Mouse (Mus musculus) T-helper 2 cell (primary cell): ENCODE results near the gene Icmt.

ENCODE experiments used
- in situ Hi-C: fragments of 300-600 bp; cut with MboI, MseI; formaldehyde crosslinking; loops from one replicate; pipeline ENCODE4 v1.15.1; 2025; ENCODE audit warnings: high pct_unique_total_duplicates

Icmt gene

DNA sequence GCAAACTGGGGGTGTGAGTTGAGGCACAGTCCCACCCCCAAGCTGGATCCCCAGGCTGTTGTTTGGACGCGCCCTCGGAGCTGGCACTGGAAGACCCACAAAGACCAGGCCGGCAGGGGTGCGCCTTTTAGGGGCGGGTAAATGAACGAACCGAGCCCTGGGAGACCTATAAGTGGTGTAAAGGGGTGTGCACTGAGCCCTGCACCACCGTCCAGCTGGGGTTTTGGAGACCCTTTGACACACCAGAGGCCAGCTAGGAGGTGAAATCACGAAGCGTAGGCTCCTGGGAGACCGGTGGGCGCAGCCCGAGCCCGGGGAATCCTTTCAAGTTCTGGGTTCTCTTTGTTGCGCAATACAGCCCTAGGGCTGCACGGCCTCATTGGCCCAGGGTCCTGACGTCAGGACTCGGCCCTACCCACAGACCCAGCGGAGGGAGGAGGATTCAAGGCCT, 22.3 kb upstream of the Icmt start:
- in situ Hi-C loops, result no loop called here

DNA sequence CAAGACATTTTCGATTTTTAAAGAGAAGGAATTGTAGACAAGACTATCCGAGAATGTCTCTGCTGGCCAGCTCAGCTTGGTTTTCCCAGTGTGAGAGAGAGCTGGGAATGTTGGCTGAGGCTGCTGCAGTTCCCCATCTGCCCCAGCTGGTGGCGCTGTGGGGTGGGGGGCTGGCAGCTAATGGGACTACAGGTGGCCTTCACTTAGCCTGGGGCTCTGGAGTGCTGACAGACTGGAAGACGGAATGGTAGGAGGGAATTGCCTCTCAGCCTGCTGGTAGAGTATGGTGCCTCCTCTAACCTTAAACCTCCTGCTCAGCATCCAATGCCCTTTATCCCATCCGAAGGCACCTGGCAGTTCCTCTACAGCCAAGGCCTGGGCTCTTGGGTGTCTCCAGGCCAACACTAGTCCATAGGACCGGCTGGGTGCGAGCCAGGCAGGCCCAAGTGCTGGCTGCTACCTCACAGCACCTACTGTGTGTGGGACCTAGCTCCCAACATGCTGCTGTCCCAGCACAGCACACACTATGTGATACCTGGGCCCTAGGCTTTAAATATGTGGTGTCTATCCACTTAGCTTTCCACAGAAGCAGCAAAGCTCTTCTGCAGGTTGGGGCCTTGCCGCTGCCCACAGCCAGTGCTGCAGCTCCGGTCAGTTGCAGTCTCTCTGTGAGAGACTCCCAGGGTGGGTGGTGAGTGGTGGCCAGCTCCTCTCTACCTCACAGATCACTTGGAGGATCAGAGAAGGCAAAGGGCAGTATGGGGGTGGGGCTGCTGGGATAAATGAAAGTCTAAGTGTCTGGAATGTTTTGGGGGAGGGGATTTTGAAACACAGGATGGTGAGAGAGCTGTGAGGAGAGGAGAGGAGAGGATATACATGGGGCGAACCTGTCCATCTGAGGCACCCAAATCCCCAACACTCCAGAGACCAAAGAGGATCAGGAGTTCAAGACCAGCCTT, 20.4 kb upstream of the Icmt start:
- in situ Hi-C loops, result no loop called here

DNA sequence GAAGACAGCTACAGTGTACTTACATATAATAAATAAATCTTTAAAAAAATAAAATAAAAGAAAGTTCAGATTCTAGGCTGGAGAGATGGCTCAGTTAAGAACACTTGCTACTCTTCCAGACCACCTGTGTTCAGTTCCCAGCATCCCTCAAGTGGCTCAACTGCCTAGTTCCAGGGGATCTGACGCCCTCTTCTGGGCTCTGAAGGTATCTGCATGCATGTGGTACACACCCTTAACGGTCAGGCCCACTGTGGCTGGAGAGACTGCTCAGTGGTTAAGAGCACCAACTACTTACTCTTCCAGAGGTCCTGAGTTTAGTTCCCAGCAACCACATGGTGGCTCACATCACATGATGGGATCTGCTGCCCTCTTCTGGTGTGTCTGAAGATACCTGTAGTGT, 19.1 kb upstream of the Icmt start:
- in situ Hi-C loops, result no loop called here

DNA sequence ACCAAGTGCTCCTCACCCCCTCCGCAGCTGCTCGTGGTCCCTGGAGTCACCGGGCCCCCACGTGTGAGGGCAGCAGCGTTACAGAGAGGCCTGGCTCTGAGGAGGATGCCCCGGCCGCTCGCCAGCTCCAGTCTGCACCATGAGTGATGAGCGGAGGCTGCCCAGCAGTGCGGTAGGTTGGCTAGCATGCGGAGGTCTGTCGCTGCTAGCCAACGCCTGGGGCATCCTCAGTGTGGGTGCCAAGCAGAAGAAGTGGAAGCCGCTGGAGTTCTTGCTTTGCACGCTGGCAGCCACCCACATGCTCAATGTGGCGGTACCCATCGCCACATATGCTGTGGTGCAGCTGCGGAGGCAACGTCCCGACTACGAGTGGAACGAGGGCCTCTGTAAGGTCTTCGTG, 18.0 kb upstream of the Icmt start:
- in situ Hi-C loops, result no loop called here

DNA sequence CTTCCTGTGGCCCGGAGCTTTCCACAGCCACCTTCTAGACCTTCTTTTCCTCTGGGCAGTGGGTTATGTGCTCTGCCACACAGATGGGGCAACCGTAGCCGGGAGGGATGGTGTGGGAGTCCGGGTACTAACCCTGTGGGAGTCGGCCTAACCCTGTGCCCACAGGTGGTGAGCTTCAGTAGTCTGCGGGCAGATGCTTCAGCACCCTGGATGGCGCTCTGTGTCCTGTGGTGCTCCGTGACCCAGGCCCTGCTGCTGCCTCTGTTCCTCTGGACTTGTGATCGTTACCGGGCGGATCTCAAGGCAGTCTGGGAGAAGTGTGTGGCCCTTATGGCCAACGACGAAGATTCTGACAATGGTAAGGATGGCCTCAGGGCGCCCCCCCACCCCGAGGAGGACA, 15.4 kb upstream of the Icmt start:
- in situ Hi-C loops, result loop anchor here (5.0 kb wide), 1 partner anchor 109 kb away; no protein-coding TSS in a partner anchor

DNA sequence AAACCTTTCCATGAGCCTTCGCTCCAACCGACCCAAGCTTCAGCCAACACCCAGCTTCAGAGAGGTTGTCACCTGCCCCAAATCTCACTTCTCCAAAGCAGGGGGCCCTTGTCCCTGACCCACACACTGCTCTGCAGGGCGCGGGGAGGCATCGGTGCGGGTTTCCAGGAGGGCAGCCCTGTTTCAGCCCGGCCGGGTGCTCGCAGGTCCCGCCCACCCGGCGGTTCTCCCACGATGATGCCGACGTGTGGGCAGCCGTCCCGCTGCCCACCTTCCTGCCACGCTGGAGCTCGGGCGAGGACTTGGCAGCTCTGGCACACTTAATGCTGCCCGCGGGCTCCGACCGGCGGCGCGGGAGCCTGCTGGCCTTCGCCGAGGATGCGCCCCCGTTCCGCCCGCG, 14.3 kb upstream of the Icmt start:
- in situ Hi-C loops, result loop anchor here (5.0 kb wide), 1 partner anchor 110 kb away; no protein-coding TSS in a partner anchor

DNA sequence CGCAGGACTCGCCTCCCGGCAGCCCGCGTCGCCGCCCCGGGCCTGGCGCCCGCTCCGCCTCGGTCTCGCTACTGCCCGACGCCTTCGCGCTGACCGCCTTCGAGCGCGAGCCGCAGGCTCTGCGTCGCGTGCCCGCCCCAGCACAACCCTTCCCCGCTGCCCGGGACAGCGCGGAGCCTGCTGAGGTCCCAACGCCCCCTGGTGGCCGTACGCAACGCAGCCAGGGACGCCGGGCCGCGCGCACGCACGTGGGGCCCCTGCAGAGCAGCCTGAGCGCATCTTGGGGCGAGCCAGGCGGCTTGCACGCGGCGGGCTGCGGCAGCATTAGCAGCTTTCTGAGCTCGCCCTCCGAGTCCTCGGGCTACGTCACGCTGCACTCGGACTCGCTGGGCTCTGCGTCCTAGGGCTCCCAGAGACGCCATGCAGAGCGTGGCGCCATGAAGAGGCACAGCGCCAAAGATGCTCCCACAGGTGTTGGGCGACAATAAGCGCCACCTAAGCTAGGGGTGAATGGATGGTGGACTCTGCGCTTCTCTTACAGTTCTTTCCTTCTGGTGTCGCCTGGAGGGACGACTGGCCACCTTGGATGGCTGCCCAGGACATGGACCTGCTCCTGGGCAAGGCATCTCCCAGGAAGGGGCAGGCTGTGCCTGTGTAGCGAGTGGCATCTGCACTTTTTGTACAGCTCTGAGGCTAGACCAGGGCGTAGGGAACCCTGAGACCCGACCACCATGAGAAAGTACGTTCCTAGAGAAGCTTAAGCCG, 13.7 kb upstream of the Icmt start:
- in situ Hi-C loops, result loop anchor here (5.0 kb wide), 1 partner anchor 111 kb away; no protein-coding TSS in a partner anchor

DNA sequence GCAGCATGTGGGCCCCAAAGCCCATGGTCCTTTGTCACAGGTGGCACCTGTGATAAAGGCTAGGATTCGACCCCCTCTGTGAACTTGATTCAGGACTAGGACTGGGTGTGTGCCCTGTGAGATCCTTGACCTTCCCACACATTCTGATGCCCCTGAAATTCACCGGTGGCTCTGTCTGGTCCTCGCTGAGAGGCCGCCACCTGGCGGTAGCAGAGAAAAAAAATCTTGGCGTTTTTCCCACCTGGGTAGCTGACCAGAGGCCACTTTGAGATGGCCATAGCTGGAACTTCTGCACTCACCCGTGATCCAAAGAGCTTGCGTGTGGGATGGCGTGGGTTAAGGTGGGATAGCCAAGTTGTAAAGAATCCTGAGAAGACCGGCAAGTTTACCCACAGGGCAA, 11.5 kb upstream of the Icmt start:
- in situ Hi-C loops, result no loop called here

DNA sequence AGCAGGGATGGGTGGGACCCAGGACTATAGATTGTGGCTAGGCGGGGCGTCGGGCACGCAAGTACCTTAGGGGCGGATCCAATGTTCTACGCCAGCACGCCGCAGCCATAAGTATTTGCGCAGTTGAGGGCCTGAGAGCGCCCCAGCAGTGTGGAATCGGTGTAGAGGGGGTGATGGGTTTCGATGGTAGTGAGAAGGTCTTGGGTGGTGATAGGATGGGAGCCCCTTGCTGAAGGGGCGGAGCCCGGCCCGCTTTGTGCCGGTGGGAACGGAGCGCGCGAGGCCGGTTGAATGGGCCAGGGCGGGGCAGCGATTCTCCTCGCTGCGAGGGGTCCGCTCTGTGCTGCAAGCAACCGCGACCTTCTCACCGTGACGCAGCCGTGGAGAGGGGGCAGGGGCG, 10.8 kb upstream of the Icmt start:
- in situ Hi-C loops, result no loop called here

DNA sequence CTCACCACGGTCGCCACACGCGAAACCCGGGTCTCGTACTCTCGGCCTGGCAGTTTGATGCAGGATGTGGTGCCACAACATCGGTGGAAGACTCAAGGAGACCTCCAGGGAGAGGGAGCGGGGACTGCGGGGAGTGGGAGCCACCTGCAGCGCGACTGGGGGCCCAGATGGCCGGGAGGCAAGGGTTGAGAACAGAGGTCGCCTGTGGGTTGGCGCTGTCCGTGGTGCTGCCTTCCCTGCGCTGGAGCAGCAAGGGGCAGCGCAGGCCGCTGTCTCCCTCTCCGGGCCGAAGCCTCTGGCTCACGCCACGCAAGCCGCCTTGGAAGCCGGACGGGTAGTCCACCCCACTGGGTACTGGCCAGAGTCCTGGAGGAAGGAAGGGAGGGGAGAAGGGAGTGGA, 10.1 kb upstream of the Icmt start:
- in situ Hi-C loops, result no loop called here

DNA sequence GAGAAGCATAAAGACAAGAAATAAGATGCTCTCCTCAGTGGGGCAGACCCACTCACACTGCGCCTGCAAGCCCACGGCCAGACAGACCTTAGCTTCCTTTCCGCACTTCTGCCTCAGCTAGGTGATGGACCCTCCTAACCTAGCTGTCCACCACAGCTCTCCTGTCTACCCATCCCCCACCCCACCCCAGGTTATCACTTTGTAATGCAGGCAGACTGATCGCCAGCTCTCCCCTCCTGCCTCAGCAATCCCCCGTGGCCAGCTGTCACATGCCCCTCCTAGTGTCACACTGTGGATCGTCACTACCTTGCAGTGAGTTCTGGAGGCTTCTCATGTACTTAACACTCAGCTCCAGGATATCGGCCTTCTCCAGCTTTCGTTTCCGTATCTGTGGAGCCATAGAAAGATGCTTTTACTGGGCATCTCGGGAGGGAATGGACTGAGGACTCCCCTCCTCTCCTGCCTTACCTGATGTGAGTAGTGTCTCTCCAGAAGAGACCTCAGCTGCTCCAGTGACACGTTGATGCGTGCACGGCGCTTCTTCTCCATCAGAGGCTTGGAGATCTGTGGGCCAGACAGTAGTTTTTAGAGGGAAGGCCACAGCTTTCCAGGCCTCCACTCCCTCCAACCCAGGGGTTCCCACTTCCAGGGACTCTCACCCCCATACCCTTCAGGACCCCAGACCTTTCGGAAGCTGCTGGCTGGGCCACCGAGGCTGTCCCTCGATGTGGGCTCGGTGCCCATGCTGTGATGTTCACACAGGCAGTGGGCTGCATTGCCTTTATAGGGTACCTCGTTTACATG, 9.5 kb upstream of the Icmt start:
- in situ Hi-C loops, result no loop called here

DNA sequence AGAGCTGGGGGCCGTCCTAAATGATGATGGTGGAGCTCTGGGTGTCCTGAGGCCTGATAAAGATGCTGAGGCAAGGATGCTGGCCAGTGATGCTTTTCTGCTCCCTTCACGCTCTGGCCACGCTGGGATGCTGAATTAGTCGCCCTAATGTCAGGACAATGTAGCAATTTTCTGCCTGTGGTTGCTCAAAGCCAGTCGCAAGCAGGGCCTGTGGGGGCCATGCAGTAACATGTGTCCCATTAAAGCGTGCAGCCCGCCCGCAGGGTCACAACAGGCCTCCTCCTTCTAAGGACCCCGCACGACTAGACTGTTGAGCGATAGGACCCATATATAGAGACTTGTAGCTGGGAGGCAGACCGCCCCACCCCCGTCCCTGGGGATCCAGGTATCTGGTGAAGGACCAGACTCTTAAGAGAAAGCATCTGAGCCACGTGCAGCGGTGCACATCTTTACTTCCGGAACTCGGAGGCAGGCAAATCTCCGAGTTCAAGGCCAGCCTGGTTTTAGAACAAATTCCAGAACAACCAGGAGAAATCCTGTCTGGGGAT, 8.6 kb upstream of the Icmt start:
- in situ Hi-C loops, result no loop called here

DNA sequence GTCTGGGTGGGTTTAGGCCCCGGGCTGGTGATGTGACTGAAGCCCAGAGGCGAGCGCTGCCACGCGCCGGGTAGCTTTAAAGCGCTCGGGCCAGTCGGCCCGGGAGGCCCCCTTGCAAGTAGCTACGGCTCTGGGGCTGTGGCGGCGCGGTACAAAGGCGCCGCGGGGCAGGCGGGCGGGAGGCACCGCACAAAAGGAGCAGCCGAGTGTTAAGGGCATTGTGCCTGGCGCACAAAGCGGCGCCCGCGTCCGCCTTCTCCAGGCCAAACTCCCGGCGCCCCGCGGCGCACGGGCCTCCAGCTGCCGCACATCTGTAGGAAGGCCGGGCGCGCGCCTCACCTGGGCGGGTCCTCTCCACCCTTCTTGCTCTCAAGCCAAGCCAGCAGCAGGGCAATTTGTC, 6.6 kb upstream of the Icmt start:
- in situ Hi-C loops, result loop anchor here (10.0 kb wide), 1 partner anchor 356 kb away; the partner anchor contains the start of gene Dnajc11

DNA sequence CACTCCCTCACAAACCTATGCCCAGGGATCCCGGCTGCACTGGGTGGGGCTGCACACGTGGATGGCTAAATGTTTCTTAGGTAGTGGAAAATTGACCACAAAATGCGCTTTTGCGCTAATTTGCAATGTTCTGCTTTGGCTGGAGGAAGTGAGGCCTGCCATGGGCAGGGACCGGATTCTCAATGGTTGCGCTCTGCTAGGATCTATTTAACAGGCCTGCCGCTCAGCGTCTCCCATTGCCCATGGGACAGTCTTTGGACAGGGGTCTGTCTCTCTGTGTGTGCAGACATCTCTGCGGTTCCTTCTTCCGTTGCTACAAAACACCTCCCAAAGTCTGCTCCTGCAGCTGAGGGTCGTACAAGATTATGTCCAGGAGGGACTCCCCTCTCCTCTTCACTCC, 6.0 kb upstream of the Icmt start:
- in situ Hi-C loops, result loop anchor here (10.0 kb wide), 1 partner anchor 356 kb away; the partner anchor contains the start of gene Dnajc11

DNA sequence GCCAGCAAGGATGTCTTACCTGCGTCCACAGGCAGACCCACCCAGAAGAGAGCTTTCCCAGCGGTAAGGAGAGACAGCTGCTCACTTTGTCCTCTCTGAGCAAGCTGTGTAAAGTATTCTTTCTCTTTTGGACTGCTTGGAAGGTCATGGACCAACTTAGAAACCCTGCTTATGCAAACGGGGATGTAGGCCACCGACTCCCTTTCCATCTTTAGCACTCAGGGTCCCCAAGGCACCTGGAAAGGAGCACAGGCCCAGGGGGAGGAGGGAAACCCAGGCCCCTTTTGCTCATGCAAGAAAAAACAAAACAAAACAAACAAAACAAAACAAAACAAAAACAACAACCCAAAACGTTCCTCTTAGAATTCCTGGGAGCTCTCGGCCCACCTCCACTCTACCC, 5.5 kb upstream of the Icmt start, which contains the start of gene Hes3:
Gene Hes3 (minus strand): TSS at position 101 of the 400 bp plus-strand sequence.
- in situ Hi-C loops, result loop anchor here (10.0 kb wide), 1 partner anchor 357 kb away; the partner anchor contains the start of gene Dnajc11

DNA sequence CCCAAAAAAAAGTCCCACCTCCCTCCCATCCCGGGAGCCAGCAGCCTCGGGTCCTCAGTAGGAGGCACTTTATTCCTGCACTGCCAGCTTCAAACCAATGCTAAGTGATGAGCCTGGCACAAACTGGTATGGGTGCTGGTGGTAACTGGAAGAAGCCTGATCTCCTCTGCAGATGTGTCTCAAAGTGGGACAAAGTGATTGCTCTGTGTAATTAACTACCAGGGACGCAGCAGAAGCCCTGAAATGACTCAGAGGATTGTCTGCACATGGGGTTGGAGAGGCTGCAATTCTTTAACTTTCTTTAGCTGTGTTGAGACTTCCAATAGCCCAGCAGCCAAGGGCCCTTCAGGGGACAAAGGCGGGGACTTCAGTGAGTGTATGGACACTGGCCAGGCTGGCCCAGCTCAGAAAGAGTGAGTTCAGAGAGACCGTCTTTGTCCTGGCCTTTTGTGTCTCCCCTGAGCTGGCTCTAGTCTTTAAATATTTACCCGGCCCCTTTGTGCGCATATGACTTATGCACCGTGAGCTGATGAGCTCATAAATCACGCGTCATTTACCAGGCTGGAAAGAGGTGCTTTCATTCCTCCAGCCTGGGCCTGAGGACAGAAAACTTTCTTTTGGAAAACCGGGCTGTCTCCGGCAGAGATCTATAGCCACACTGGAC, 4.8 kb upstream of the Icmt start:
- in situ Hi-C loops, result loop anchor here (10.0 kb wide), 1 partner anchor 357 kb away; the partner anchor contains the start of gene Dnajc11

DNA sequence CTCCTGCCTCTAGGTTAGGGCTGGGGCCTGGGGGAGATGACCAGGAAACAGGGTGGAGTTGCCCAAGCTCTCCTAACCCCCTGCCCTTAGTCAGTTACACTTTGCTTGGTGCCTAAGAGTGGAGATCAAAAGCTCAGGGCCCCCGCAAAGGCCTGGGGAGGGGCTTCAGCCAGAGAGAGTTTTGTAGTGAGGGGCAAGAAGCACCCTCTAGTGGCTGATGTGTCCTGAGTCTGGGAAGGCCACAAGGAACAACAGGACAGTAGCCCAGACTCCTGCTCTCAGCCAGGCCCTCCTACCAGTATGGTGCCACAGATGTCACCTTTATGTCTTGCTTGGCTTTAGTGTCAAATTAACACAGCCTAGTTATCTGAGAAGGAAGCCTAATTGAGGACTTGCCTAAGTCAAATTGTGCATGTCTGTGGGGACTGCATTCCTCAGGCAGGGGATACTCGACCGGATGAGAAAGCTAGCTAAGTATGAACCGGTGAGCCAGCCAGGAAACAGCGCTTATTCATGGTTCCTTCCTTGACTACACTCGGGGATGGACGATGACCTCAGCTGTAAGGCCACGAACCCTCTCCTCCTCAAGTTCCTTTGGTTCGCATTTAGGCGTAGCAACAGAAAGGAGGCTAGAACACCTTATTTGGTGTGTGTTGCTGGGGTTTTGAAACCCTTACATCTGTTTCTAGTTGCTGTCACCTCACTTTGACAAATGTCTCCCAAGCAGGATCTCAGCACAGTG, 2.7 kb upstream of the Icmt start:
- in situ Hi-C loops, result loop anchor here (10.0 kb wide), 1 partner anchor 360 kb away; the partner anchor contains the start of gene Dnajc11

DNA sequence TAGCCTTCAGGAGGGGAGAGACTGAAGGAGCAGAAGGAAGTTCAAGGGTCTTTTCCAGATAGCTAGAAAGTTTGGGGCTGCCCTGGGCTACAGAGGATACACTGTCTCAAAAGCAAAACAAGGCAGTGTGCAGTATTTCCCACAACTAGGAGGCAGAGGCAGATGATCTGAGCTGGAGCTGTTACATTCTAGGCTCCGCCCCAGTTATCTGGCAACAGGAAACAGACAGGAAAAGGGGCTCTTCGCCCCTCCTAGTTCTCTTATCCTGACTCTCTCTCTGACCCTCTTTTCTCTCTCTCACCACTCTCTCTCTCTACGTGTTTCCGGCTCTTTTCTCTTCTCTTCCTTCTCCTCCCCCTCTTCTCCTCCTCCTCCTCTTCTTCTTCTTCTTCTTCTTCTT, 1.1 kb upstream of the Icmt start:
- in situ Hi-C loops, result loop anchor here (10.0 kb wide), 1 partner anchor 361 kb away; the partner anchor contains the start of gene Dnajc11

DNA sequence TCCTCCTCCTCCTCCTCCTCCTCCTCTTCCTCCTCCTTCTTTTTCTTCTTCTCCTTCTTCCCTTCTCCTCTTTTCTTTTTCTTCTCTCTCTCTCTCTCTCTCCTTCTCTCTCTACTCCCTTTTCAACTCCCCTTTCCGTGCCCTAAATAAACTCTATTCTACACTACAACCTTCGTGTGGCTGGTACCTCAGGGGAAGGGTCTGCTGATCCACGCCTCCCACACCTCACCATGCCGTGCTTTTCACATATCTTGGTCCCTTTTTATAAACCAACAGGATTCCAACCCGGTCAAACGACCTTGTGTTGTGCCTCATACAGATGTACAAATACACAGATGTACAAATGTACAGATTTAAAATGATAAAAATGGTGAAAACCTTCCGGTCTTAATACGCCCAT, 656 bp upstream of the Icmt start:
- in situ Hi-C loops, result loop anchor here (10.0 kb wide), 1 partner anchor 362 kb away; the partner anchor contains the start of gene Dnajc11
